Mouse (Mus musculus) B cell, adult 2 months (primary cell): ENCODE results near the gene Rbfox2.

Source experiments
- DNase-seq, 2 experiments: peaks; one replicate each; pipeline ENCODE4 v3.0.0; 2022

Rbfox2 gene

DNA sequence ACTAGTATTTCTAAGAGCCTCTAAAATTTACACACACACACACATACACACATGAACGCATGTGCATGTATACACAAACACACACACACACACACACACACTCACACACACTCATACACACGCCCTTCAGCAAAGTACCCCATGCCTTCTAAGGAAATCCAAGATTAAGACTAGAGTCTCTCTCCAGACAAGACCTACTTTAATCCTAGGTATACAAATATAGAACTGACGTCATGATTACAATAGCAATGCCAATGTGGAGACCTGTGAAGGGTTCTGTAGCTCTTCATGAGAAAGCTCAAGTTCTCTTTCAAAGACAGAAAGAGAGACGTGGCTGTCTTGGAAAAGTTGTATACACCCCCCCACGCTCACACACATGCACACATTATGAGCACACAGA lies 132.8 kb downstream of the Rbfox2 start:
- no peak for DNase-seq

- no peak for DNase-seq
Observed at GRCm38 (mm10) chr15:77172414-77172813, 134.4 kb downstream of the Rbfox2 start.

- DNase-seq = no peak
Observed at GRCm38 (mm10) chr15:77168781-77169180, 138.0 kb downstream of the Rbfox2 start.

GRCm38 (mm10) chr15:77166225-77166732 lies 140.5 kb downstream of the Rbfox2 start:
- no peak for DNase-seq

- DNase-seq = no peak
Observed at GRCm38 (mm10) chr15:77163336-77163735, 143.5 kb downstream of the Rbfox2 start.

DNA sequence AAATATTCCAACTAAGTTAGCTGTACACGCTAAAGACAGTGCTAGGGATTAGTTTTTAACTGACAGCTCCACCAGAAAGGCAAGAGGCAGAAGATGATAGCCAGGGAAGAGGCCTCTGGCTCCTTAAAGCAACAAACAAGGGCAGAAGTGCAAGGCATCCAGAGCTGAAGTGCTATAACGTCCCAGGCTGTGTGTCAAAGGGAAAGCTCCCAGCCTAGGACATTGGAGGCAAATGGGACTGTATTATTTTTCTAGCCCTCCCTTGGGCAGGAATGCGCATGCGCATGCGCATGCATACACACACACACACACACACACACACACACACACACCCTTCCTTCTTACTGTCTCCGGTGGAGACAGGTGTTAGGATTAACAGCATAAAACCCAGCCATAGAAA lies 143.9 kb downstream of the Rbfox2 start:
- DNase-seq = no peak

- DNase-seq = no peak
Observed at GRCm38 (mm10) chr15:77161382-77161781, 145.4 kb downstream of the Rbfox2 start.

- DNase-seq = no peak
Observed at GRCm38 (mm10) chr15:77160848-77161247, 146.0 kb downstream of the Rbfox2 start.

DNA sequence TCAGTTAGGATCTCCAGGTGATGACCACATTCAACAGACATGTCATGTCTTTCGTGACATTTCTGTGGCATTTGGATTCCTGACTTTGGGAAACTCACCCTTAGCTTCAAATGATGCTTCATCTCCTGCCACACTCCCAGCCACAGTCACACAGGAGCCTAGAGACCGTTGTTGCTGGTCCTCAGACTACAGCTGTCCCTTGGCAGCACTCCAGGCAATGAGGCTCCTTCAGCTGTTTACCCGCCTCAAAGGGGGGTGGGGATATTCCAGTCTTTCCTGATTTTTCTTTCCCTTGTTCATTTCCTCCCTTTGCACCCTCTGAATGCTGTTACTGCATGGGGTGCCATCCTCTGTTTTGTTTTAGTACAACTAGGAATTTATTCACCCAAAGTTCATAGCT lies 150.3 kb downstream of the Rbfox2 start:
- DNase-seq = no peak

- DNase-seq = no peak
Observed at GRCm38 (mm10) chr15:77154248-77154785, 152.5 kb downstream of the Rbfox2 start.

DNA sequence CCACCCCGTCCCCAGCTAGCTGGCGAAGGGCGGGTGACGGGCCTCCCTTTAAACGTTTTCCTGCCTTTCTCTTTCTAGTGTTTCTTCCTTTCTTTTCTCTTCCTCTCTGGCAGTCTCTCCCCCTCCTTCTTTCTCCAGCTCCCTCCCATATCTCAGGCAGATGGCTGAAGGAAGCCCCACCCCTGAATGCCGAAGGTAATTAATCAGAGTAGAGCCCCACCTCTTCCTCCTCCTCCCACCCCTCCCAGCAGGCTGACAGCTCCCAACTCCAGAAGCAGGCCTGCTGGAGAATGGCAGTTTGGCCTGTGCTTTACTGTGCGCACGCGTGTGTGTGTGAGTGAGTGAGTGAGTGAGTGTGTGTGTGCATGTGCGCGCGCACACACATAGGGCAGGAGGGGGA lies 153.2 kb downstream of the Rbfox2 start:
- no peak for DNase-seq

DNA sequence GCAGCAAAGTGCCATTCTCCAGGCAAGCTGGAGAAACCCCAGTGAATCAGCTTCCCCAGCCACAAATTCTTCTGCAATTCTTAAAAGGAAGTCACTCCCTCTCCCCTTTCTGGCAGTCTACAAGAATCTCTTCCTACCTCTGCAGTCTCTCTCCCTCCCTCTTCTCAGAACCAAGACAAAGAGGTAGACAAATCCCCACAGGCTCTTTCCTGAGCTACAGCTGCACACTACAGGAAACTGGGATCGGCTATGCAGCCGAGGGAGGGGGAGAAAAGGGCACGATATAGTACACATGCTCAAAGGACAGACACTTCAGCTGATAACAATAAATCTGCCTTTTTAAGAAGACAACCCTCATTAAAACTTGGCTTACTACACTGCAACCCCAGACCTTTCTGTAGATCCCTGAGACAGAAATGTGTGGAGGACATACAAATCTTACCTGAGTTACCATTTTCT lies 153.7 kb downstream of the Rbfox2 start:
- no peak for DNase-seq

DNA sequence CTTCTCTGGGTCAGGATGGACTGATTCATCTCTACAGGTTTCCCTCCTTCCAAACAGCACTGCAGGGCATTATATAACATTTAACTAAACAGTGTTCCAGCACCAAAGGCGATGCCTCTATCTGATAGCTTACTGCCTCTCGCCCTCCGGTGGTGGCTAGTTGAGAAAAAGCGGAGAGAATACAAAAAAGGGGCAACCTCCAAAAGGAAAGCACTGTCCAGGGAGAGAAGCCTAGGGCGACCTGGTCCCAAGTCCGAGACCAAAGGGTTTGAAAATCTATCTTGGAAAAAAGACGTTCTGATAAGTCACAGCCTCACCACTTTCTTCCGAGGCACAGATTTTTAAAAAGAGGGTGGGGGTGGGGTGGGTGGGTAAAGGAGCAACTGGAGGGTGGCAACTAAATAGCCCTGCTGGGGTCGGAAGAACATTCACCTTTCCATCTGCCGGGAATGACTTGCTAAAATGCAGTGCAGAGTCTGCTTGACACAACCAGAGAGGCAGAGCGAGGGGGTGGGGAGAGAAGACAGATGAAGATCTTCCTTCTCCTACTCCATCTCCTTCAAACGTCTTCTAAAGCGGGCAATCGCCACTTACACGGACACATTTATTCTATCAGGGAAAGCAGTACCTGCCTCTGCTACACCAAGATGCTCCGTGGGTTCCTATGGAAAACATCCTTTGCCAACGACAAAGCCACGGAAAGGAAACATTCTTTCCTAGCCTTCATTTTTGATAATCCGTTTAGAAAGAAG lies 154.3 kb downstream of the Rbfox2 start:
- DNase-seq = no peak

DNA sequence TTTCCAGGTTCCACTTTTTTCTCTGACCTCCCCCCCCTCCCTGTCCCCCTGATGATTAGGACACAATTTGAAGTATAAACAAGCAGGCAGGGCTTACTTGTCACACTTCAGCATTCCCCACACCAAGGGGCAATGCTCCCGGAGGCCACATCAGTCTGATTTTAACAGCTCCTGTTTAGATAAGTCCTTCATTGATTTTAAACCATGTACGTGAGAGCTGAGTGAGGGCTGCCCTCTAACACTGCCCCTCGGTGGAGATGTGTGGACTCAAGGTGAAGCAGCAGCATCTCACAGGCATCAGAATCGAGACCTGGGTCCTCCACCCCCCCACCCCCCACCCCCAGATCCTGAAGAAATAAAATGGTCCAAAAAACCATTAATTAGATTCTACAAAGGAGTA lies 155.0 kb downstream of the Rbfox2 start:
- DNase-seq = no peak

GRCm38 (mm10) chr15:77151178-77151577 lies 155.6 kb downstream of the Rbfox2 start:
- DNase-seq = no peak

- DNase-seq = no peak
Observed at GRCm38 (mm10) chr15:77150424-77150841, 156.4 kb downstream of the Rbfox2 start.

- DNase-seq = no peak
Observed at GRCm38 (mm10) chr15:77150000-77150399, 156.8 kb downstream of the Rbfox2 start.

DNA sequence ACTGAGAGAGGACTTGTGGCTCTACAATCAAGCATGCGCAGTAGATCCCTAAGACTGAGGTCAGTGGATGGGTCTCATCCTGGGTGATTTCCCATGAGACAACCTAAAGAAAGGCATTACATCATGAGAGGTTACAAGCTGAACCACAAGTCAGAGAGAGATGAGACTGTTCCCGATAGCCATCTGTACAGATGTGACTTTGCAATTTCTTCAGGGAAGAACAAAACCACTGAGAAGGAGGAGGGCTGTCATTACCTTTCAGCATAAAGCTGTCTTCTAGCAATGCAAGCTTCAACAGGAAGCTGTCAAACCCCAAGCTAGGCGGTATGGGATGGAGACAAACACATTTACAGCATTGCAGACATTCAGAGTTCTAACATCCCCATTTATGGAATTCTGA lies 157.3 kb downstream of the Rbfox2 start:
- DNase-seq = no peak

DNA sequence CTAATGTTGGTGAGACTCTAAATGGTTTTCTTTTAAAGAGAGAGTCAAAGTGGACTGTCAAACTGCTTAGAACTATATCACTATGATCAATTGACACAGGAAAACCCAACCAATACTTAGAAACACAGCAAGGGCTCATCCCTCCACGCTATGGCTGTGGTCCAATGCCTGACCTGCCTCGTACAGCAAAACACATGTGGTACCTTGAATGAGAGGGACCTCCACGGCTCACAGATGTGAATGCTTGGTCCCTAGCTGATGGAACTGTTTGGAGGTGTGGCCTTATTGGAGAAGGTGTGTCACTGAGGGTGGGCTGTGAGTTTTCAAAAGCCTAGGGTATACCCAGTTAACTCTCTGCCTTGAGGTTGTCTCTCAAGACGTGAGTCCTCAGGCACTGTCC lies 159.9 kb downstream of the Rbfox2 start:
- DNase-seq = no peak

- DNase-seq = no peak
Observed at GRCm38 (mm10) chr15:77144960-77145359, 161.8 kb downstream of the Rbfox2 start.

DNA sequence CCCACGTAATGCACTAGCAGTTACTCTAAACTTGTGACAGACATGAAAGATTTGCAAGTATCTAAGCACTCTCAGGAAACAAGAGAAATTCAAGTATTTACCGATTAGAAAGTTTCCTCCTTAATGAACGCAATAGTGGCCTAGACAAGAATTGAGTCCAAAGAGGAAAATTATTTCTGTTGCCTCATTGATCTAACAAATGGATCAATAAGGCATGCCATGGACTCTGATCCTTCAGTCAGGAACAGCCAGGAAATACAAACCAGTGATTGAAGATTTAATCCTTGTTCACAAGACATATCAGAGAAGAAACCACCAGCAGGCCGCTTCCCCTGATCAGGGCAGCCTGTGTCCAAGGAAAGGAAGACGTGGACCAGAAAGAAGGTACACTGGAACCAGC lies 164.0 kb downstream of the Rbfox2 start:
- no peak for DNase-seq

GRCm38 (mm10) chr15:77142352-77142751 lies 164.5 kb downstream of the Rbfox2 start:
- no peak for DNase-seq

DNA sequence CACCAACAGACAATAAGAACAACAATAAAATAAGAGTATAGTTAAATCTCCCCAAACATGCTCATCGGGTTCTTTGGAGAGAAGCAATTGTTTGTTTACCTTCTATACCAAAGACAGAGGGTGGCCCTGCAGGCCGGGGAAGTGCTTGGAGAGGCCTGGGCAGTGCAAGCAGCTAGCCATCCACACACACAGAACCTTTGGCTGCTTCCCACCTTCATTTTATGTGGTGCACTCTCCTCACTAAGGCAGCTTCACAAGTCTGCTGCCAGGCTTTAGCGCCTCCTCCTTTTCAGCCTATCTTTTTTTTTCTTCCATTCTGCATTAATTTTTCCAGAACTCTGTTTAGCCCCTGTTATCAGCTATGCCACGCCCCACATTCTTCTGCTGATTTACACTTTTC lies 165.1 kb downstream of the Rbfox2 start:
- no peak for DNase-seq

DNA sequence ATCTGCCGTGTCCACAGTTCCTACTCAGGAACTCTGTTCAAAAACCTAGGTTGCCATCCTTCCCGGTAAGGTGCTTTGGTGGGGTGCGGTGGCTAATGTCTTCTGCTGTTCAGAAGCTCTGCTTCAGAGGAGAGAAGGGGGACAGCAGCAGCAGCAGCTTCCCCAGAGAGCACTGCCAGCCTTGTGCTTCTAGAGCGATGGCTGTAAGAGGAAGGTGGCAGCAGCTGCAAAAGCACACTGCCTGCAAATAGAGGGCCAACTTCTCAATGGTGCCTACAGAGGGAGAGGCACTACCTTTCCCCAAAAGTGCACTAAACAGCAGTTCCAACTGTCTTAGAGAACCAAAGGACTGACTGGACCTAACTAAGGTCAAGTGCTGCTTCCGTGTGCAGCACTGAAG lies 168.5 kb downstream of the Rbfox2 start:
- no peak for DNase-seq

DNA sequence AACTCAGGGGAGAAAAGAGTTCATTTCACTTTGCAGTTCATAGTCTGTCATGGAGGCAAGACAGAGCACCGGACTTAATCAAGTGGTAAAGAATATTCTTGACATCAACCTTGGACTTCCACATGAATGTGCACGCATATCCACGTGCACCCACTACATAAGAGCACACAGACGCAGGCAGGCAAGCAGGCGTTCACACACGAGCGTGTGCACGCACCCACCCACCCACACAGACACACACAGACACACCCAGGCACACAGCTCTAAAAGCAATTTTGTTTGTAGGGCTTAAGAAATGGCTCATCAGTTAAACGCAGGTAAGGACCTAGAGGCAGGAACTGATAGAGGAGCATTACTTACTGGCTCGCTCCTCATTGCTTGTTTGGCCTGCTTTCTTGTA lies 172.3 kb downstream of the Rbfox2 start:
- no peak for DNase-seq
